Mouse (Mus musculus) adrenal gland, postnatal 4 days (tissue): ENCODE measurements around the gene Erfe. TPM values are rescaled to one million over a fixed set of nuclear protein-coding genes. Genes with fewer than 3 reads are reported as not detected.

Source experiments
- DNase-seq, 2 experiments: peaks; one replicate each; pipeline ENCODE4 v3.0.0; 2021 to 2022; ENCODE audit warnings: low spot score in 2 of 2, mixed read lengths in 2 of 2
- long read RNA-seq, 2 experiments: library from polyadenylated mRNA; stranded (forward); transcript quantifications; one replicate each; pipeline ENCODE4 v2.0.0; 2021
- total RNA-seq, 2 experiments: library from RNA; stranded (reverse); gene quantifications; 2 replicates each; pipeline ENCODE4 v1.2.3; 2021

The Erfe gene
- 1 to 10 TPM; 1.7 to 1.8 TPM for total RNA-seq
- long read RNA-seq, experiment 1, result 0 reads
- long read RNA-seq, experiment 2, partial matches to known transcripts, result 0 of 2 reads
- long read RNA-seq, experiment 2, other reads (novel, unspliced or antisense), result 0 of 2 reads

DNA sequence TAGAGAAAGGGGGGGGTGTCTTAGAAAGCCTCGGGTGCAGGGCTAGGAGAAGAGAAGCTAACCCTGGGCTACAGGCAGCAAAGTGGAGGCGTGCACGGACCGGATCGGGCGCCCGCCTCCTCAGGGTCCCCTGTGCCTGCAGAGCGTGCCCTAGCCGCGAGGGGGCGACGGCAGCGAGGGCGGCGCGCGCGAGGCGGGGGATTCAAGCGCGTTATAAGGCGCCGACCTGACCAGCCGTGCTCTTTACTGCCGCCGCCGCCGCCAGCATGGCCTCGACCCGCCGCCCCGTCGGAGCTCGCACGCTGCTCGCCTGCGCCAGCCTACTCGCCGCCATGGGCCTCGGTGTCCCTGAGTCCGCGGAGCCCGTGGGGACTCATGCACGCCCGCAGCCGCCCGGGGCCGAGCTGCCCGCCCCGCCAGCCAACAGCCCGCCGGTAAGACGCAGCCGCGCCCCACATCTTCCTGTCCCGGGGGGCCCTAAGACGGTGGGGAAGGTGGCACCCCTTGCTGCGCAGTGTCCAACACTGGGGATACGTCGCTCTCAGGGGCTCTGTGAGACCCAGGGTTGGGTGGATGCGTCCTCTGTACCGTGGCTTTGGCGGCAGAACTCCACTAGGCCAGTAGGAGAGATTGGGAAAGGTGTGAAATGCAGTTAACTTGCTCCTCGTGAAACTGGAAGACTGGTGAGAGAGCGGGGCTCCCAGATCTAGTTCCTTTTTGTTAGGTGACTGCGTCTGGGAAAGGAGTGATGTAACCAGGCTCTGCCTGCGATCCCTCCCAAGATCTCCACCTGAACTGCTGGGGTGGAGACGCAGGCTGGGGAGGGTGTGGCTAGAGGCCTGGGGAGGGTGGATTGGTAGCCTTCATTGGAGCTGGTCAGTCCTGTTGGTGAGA lies at the start of gene Erfe:
Gene Erfe, plus strand, starts transcription at position 216 of the 894 bp plus-strand sequence.
- peak; percentile 45 to 59 for DNase-seq

DNA sequence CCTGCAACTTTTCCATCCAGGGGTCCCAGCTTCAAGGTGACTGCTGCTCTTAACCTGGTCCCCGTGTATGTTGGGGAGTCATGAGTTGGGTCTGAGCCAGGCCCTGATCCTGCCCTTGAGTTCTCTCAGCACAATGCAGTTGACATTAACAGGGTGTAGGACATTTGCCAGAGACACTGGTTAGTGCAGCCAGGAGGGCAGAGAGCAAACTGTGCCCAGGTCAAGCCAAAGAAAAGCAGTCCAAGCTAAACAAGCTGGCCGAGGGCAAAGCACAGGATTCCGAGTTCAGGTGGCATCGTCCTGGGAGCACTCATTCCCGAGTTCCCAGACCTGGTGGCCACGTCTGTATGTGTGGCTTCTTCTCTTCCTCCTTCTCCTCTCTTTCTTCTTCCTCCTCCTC lies 48.6 kb upstream of the Erfe start:
- no peak for DNase-seq

DNA sequence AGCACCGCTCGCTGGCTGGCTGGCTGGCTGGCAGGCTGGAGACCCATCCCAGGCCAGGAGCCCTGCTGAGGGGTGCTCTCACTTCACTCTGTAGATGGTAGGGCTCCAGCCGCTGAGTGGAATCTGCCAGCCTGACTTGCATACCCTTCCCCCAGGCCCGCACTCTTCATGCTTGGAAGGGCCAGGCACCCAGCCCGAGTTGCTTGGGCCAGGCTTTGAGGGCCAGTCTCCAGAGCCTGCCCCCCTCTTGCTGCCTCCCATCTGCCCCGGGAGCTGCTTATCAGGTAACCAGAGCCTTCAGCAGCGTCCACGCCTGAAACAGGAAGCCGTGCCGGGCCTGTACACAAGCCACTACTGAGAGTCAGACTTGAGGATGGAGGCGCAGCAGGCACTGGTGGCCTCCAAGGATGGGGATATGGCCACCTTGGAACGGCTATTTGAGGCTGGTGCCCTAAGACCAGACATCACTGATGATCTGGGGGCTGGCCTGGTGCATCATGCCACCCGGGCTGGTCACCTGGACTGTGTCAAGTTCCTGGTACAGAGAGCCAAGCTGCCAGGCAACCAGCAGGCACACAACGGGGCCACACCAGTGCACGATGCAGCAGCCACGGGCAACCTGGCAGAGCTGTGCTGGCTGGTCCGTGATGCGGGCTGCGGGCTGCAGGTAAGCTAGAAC lies 44.3 kb upstream of the Erfe start, which contains the start of gene Espnl:
Gene Espnl, plus strand, starts transcription at position 316 of the 679 bp plus-strand sequence.
- no peak for DNase-seq

DNA sequence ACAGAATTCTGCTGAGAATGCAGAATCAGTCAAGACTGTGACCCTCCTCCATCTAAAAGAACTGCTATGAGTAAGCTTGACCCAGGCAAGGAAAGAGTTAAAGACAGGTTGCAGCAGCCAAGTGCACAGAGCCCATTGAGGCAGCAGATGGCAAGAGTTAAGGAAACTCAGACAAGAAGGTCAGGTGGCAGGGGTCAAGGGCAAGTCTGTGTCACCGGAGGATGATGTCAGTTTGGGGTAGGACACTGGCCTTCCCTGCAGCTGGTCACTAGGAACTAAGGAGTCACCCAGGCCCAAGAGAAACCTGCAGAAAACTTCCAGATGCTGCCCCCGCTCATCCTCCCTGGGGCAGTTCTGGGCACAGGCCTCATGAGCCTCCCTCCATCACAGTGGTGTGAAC lies 41.6 kb upstream of the Erfe start:
- no peak for DNase-seq

DNA sequence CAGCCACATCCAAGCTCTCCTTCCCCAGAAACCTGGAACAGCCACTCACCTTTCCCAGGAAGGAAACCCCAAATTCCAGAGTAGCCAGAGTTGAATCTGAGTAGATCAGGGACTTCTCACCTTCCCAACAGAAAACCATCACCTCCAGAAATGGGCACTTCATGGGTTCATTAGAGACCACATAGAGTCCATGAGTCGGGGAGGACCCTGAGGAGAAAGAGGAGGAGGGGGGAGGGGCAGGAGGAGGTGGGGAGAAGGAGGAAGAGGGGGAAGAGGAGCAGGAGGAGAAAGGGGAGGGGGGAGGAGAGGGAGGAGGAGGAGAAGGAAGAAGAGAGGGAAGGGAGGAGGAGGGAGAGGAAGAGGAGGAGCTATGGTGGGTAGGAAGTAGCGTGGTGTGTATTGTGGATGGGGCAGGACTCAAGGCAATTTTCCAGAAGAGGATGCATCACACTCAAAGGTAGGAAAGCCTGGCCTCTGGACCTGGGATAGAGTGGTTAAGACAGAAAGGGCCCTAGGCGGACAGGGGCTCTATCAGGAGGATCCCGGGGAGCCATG lies 40.7 kb upstream of the Erfe start:
- no peak for DNase-seq

DNA sequence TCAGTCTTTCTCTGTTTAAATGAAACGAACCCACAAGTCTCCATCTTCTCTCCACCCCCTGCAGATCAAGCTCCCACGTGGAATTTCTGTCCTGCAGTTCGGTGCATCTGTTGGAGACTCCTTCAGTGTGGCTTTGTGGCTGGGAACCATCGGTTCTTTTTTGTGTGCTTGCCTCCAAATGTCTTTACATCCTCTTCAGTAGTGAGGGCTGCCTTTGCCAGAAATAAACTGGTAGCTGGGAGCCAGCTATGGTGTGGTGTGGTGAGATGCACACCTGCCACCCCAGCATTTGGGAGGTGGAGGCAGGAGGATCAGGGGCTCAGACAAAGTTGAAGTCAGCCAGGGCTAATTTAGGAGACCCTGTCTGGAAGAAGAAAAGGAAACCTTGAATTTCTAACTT lies 34.1 kb upstream of the Erfe start:
- DNase-seq, result no peak

DNA sequence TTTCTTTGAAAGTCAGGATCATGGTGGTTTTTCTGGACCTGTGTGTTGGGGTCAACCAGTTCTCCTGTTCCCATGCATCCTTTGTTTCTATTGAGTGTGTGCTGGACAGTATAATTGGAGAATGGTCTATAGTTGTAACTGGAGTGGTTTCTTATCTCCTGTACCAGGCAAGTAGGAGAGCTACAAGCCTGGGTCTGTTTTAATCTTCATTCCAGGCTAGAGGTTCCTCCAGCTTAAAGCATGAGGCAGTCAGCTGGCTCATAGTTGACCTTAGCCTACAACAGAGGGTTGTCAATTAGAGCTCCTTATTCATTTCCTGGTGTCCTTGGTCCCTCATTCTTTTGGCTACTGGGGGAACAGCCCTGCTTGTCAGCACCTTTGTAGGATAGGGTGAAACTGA lies 32.6 kb upstream of the Erfe start:
- DNase-seq, result no peak

DNA sequence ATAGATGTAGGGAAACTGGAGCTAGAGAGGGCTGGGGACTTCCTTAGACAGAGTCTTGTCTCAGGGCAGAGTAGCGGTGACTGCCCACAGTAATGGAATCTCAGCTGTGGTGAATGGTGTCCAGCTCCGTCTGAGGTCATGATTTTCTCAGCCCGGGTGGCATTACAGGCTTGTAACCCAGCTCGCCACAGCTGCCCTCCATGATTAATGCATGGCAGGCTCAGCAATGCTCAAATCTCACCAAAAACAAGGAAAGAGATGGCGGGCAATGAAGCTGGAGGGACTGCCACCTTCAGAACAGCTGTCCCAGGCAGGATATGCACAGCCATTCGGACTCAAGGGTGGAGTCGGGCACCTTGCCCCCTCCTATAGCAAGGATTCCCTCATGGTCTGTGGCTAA lies 28.9 kb upstream of the Erfe start:
- DNase-seq, result no peak

DNA sequence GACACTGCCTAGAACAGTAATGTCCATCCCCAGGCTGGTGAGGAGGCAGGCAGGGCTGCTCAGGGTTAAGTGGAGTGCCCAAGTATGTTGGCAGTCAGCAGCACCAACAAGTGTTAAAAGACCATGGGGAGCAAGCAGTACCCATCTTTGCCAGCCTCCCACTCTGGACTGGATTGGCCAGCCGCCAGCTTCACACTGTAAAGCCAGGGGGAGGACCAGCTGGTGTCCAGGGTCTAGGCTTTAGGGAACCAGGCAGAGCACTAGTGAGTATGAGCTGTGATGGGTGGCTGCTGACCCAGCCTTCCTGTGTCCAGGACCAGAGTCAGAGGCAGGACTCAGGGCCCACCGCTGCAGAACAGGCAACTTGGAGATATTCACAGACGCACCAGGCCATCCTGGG lies 22.2 kb upstream of the Erfe start:
- no peak for DNase-seq

DNA sequence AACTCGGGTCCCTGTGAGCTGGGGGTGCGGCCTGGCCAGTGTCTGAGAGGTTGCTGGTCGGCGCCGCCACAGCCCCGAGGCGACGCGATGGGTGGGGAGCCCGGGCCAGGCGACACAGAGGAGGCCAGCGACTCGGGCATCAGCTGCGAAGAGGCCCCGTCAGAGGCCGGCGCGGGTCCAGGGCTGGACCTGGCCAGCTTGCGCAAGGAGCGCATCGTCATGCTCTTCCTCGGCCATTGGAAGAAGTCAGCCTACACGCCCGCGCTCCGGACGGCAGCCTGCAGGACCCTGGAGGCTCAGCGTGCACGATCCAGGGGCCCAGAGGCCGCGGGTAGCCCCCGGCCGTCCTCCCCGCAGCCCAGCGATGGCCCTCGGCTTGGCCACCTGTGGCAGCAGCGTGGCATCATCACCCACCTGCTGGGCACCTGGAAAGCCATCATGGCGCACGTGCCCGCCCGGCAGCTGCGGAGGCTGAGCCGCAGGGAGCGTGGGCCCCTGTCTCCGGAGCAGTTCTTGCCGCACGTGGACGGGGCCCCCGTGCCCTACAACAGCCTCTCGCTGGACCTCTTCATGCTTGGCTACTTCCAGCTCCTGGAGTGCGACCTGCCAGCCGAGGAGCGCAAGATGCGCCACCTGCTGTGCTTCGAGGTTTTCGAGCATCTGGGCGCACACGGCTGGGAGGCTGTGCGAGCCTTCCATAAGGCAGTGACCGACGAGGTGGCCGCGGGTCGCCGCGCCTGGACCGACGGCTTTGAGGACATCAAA lies 21.1 kb upstream of the Erfe start:
- no peak for DNase-seq

DNA sequence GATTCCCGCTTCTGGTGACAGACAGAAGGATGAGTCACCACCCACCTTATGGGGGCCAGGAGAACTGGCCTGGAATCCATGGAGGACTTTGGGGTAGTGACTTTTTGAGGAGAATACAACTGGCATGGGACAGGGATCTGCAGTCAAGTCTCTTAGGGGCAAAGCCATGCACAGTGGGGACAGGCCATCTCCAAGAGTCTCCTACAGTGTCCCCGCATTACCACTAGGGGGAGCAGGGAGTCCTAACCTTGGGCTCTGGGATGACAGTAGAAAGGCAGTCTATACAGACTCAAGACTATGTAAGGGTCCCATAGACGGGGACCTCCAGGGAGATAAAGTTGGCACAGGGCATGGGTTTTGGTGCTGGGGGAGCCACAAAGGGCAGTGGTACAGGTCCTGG lies 19.3 kb upstream of the Erfe start:
- DNase-seq, result peak in 1 of 2 experiments; percentile 48

DNA sequence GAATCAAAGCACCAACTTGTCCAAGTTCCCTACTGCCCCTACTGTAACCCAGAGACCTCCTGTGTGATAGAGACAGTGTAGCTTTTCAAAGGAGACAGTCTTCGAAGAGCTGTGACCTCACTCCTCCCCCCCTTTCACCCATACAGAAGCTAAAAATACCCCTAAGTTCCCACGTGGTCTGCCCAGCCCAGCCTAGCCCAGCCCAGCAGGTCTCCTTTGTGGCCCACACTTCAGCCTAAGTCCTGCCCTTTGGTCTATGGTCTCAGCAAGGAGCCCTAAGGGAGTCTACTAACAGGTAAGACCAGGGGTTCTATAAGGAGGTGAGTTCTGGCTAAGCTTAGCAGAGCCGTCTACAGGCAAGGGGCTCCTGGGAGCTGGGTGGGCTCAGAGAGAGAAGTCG lies 15.4 kb upstream of the Erfe start, which contains the start of gene Klhl30:
Gene Klhl30, plus strand, starts transcription at position 176 of the 400 bp plus-strand sequence.
- no peak for DNase-seq

DNA sequence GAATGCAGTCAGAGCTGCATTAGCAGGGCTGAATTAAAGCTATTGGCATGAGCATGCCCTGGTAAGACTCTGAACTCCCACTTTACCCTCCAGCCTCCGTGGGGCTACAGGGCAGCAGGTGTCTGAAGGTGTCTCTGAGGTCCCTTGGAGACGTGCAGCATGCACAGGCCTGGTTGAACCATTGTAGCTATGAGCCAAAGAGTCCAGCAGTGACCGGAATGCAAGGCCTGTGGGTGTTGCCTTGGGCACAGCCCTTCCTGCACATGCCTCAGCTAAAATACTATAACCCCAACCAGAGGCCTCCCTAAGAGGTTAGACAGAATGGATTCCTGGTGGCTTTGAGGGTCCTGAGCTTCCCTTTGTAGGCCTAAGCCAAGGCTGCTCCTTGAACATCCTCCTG lies 15.0 kb upstream of the Erfe start:
- no peak for DNase-seq

DNA sequence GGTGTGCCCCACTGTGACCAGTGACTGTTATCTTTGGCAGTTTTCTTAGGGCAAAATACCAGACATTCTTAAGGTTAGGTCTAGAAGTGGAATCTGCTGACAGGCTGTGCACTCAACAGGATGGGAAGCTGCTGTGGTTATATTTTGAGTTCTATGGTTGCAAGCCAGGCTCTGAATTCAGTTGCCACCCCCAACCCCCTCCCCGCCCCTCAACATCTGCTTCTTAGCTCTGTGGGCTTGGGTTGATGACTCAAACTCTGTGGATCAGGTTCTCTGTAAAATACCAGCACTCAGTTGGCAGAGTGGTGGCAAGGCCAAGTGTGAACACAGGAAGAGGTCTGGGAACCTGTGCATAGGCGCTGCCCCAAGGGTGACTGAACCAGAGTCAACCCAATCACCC lies 14.0 kb upstream of the Erfe start:
- DNase-seq, result no peak

DNA sequence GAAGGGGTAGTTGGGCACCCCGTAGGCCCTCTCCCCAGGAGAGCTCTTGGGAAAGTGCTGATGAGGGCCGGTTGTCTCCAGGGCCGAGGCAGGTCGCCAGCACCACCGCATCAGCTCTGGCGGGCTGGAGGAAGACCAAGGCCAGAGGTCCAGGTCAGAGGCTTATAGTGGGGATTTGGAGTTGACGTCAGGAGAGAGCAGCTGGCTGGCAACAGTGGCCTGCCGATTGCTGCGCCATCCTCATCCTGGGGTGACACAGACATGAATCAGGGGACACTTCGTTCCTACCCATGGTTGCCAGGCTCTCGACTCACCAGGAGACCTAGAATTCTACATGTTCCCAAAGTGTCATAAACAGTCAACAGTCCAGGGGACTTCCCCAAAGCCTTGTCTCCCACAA lies 10.1 kb upstream of the Erfe start:
- no peak for DNase-seq

DNA sequence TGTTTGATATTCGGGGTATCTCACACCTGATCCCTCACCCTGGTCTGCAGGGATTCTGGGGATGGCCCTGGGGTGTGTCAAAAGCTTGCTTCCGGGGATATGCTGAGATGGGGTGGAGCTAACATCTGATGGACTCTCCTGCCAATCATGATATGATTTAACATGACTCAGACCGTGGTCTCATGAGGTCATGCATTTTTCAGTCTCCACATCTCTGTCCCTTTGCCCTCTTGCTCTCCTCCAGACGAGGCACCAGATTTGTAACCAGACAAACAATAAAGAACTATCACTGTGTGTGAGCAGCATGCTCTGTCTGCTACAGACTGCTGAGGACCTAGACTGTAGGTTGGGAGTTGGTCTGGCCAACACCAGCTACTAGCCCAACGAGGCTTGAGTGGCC lies 4.1 kb upstream of the Erfe start:
- DNase-seq, result no peak

DNA sequence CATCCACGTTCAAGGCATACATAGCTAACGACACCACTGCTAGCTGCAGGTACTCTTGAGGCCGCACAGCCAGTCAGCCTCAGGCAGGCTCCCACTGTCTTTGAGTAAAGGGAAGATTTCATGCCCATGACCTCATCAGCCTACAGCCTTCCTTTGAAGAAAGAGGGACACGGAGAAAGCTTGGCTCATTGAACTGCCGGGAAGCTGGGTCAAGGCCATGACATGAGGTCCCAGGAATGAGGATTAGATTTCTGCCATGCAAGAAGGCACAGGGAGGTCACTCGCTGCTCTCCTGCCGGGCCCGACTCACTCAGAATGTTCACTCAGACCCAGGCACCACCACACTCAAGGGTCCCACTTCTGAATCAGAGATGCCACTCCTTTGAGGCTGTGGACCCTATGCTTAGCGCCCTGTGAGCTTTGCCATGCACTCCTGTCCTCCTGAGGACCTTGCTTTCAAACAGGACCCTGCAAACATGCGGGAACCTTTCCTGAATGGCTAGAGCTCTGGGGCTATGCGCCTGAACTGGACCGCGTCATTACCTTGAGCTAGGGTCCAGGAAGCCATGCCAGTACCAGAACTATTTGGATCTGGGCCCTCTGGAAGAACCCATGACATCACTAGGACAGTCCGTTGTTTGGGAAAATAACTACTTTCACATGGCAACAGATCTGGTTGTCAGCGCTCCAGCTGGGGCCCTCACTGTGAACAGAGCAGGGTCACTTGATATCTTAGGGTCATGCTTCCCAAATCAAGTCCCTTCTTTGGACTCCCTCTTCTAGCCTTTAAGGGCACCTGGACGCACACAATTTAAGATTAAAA lies 1.2 kb upstream of the Erfe start:
- DNase-seq, result no peak

DNA sequence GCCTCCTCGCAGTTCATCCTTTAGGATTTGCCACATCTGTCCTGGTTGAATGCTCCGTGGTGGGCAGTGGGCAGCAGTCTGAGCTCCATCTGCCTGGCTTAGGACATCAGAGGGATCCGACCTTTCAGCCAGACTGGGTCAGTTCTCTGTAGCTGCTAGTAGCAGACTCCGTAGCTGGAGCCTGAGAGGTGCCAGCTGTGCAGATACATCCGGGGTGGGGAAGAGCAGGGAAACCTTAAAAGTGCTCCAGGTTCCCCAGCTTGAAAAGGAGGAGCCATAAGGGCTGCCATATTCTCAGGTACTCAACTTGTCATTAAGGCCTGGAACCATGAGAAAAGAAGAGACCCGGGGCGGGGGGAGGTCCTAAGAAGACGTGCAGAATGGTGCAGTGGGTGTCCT lies 415 bp upstream of the Erfe start:
- DNase-seq, result no peak

DNA sequence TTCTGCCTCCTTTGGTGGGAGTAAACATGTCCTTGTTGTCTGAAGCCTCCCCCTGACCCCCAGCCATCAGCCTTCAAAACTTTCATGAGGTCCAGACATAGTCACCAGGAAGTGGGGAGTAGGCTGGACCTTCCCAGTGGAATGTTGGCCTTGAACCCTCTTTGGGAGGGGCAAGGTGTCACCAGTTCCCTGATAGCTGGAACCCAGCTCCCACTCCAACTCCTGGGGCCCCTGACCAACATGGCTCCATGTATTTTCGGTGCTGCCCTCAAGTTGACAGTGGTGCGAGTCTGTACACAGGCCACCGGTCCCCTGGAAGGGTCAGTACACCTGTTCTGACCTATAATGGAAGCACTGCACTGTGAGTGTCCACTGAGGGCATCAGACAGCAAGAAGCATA lies 1.1 kb downstream of the Erfe start:
- DNase-seq, result no peak

DNA sequence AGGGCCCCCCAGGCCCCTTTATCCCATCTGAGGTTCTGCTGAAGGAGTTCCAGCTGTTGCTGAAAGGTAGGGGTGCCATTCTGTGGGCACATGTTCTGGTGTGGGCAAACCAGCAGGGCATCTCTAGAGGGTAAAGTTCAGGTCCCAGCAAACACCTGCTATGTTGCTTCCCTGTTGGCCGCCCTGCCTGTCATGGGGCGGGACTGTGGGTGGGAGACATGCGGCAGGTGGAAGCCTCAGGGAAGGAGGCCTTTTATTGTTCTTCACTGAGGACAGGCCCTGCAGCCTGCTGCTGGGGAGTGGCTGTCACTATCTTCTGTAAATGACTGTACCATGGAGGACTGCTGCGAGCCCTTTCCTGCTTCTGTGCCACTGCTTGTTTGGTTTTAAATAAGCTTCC lies 3.2 kb downstream of the Erfe start:
- no peak for DNase-seq
